ENCODE assay signal across 9 mouse cellular contexts in genomic region chr3:101577361-101577760, GRCm38 (mm10). TPM values are rescaled to one million over a fixed set of nuclear protein-coding genes. Genes with fewer than 3 reads are reported as not detected.
DNase-seq lines count a peak whose midpoint lies in the region; ATAC-seq lines count a peak whose summit lies in the region.
"Had no signal": no experiment of that assay in that cellular context is flagged by ENCODE, and none has a peak within 500 bp of the region (broad histone marks: within the 10 kb centered on the region; RNA-seq: fewer than 3 reads in every experiment).

No protein-coding gene starts in this region.

- H3K27me3 ChIP-seq in neural tube, embryonic 11.5 days (ENCODE audit: control insufficient read depth, insufficient read depth, low read length): no peaks in the 10 kb centered on the region
- no peaks in the 10 kb centered on the region for H3K27me3 ChIP-seq in forebrain, embryonic 12.5 days
- H3K27me3 ChIP-seq in neural tube, embryonic 15.5 days (replicated peaks): no peaks in the 10 kb centered on the region

- 0 out of 2 replicates have a peak overlapping the region, but pooled peaks have one; percentile 23 for H3K27ac ChIP-seq in neural tube, embryonic 11.5 days (ENCODE audit: low read depth, low read length)
- peak overlapping the region; percentile 25; the same call in 1 of the 2 replicates for H3K27ac ChIP-seq in forebrain, embryonic 12.5 days
- H3K27ac ChIP-seq in neural tube, embryonic 15.5 days (replicated peaks): 0 out of 2 replicates have a peak overlapping the region, but pooled peaks have one; percentile 7
- H3K27ac ChIP-seq: macrophage had no signal

- H3K36me3 ChIP-seq in neural tube, embryonic 11.5 days (ENCODE audit: control insufficient read depth, insufficient read depth, low read length): peaks cover 35% of the 10 kb centered on the region
- H3K36me3 ChIP-seq in forebrain, embryonic 12.5 days (replicated peaks): peaks cover 76% of the 10 kb centered on the region
- peaks cover 78% of the 10 kb centered on the region for H3K36me3 ChIP-seq in neural tube, embryonic 15.5 days

- 0 out of 2 replicates have a peak, but pooled peaks have one; percentile 27 for ATAC-seq in neural tube, embryonic 11.5 days (ENCODE audit: insufficient read depth, low FRiP score, low TSS enrichment)
- ATAC-seq in forebrain, embryonic 12.5 days (ENCODE audit: low FRiP score): peak; percentile 60; the same call in 1 of the 2 replicates
- peak; percentile 33; the same call in 1 of the 2 replicates for ATAC-seq in neural tube, embryonic 15.5 days (ENCODE audit: low FRiP score)

- no peak overlapping the region for H3K9ac ChIP-seq in neural tube, embryonic 11.5 days (ENCODE audit: low read length)
- H3K9ac ChIP-seq in forebrain, embryonic 12.5 days: no peak overlapping the region
- H3K9ac ChIP-seq in neural tube, embryonic 15.5 days (replicated peaks): no peak overlapping the region

- peaks cover 1% of the 10 kb centered on the region for H3K4me1 ChIP-seq in neural tube, embryonic 11.5 days (ENCODE audit: control insufficient read depth, insufficient read depth, low read length)
- H3K4me1 ChIP-seq in forebrain, embryonic 12.5 days: peaks cover 18% of the 10 kb centered on the region
- H3K4me1 ChIP-seq in neural tube, embryonic 15.5 days: peaks cover 13% of the 10 kb centered on the region

- no peaks in the 10 kb centered on the region for H3K9me3 ChIP-seq in neural tube, embryonic 11.5 days (ENCODE audit: control insufficient read depth, low read length)
- no peaks in the 10 kb centered on the region for H3K9me3 ChIP-seq in forebrain, embryonic 12.5 days
- no peaks in the 10 kb centered on the region for H3K9me3 ChIP-seq in neural tube, embryonic 15.5 days (replicated peaks)

- WGBS in neural tube, embryonic 11.5 days: 50% methylated on average over 5 of the region's 5 CpGs
- WGBS in forebrain, embryonic 12.5 days: 62% methylated on average over 5 of the region's 5 CpGs
- 34% methylated on average over 5 of the region's 5 CpGs for WGBS in neural tube, embryonic 15.5 days

- DNase-seq in neural tube, embryonic 11.5 days (ENCODE audit: low spot score): no peak
- DNase-seq in neural tube, embryonic 10.5 days (ENCODE audit: extremely low spot score, low spot score): no peak
- DNase-seq in kidney, adult 9 months: peak; percentile 72
- DNase-seq in spleen, postnatal 4 days (ENCODE audit: low spot score in 2 of 2): no peak
- DNase-seq in urinary bladder, postnatal 10 days (ENCODE audit: low spot score): no peak
- DNase-seq: thymus, postnatal 14 days had no signal

- no peak overlapping the region for H3K4me2 ChIP-seq in neural tube, embryonic 11.5 days (ENCODE audit: low read depth)
- H3K4me2 ChIP-seq in forebrain, embryonic 12.5 days: no peak overlapping the region
- no peak overlapping the region for H3K4me2 ChIP-seq in neural tube, embryonic 15.5 days

- no peak overlapping the region for H3K4me3 ChIP-seq in neural tube, embryonic 11.5 days (ENCODE audit: low read depth, low read length)
- H3K4me3 ChIP-seq in forebrain, embryonic 12.5 days (replicated peaks): no peak overlapping the region
- no peak overlapping the region for H3K4me3 ChIP-seq in neural tube, embryonic 15.5 days (replicated peaks)

RNA-seq across cellular contexts. Expression of gene Atp1a1, which starts 27.1 kb away (rescaled TPM):
- polyA plus RNA-seq in neural tube, embryonic 11.5 days (2014; fragmentation: Nextera tagmentation; extraction: Ambion mirVana): 115 TPM in 2 replicates
- polyA plus RNA-seq in forebrain, embryonic 12.5 days (2016; fragmentation: Nextera tagmentation; extraction: Ambion mirVana): 45.0 and 51.5 TPM in 2 replicates
- 77.2 and 88.7 TPM in 2 replicates for polyA plus RNA-seq in neural tube, embryonic 15.5 days (2015; fragmentation: Nextera tagmentation; extraction: Ambion mirVana)
